Mouse (Mus musculus) olfactory bulb, adult 2 months (tissue): ENCODE results near the gene As3mt. TPM values are rescaled to one million over a fixed set of nuclear protein-coding genes. Genes with fewer than 3 reads are reported as not detected.

ENCODE experiments used
- H3K27ac ChIP-seq: fragments of 200-500 bp; 2 replicates; pipeline ENCODE4 v1.5.1; 2012; ENCODE audit warnings: low read depth, low read length; ENCODE audit not compliant: insufficient read depth
- H3K4me1 ChIP-seq: fragments of 200-500 bp; 2 replicates; pipeline ENCODE4 v1.6.1; 2012; ENCODE audit warnings: low read length; ENCODE audit not compliant: control insufficient read depth, insufficient read depth
- H3K4me3 ChIP-seq: fragments of 200-500 bp; 2 replicates; pipeline ENCODE4 v1.5.1; 2012; ENCODE audit warnings: mild to moderate bottlenecking, low read depth, low read length, moderate library complexity; ENCODE audit not compliant: insufficient read depth
- CTCF ChIP-seq: fragments of 200-500 bp; IDR thresholded peaks from 2 replicates; pipeline ENCODE4 v1.5.1; 2012; ENCODE audit warnings: low read depth, mild to moderate bottlenecking, low read length, moderate library complexity; ENCODE audit not compliant: insufficient read depth
- POLR2A ChIP-seq: fragments of 200-500 bp; IDR thresholded peaks from 2 replicates; pipeline ENCODE4 v1.6.1; 2012; ENCODE audit warnings: mild to moderate bottlenecking, low read depth, low read length, moderate library complexity; ENCODE audit not compliant: insufficient read depth
- WGBS: fragments of 180-500 bp; shearing (Covaris S2); methylation state at CpG from one replicate; pipeline ENCODE4 v1.1.7; 2018; 5-methylcytosine and 5-hydroxymethylcytosine counted together
- polyA plus RNA-seq: library from polyadenylated mRNA; stranded (reverse); fragments of >200 nt; gene quantifications from 2 replicates; pipeline ENCODE4 v1.2.4, GENCODE M21; 2012; ENCODE audit warnings: low replicate concordance; ENCODE audit not compliant: missing spikeins, insufficient read depth, insufficient read length

Gene As3mt
- polyA plus RNA-seq, 1 experiment, result not detected

GRCm38 (mm10) chr19:46669802-46670201 is 37.5 kb upstream of the As3mt start:
- peaks cover 4% of the 10 kb centered on the region for H3K4me1 ChIP-seq
- no peak overlapping the region for H3K27ac ChIP-seq
- H3K4me3 ChIP-seq, result no peak overlapping the region
- no peak for TF ChIP-seq POLR2A
- no peak for TF ChIP-seq CTCF
- WGBS, result 91% methylated on average over 5 of the region's 5 CpGs

- Histone ChIP-seq H3K27ac (no peak overlapping the region), H3K4me1 (no peaks in the 10 kb centered on the region), H3K4me3 (no peak overlapping the region)
- WGBS, result 33% methylated on average over 13 of the region's 13 CpGs
- TF ChIP-seq CTCF, result peak; percentile 83
- TF ChIP-seq POLR2A, result no peak
These were observed 36.6 kb upstream of the As3mt start for GRCm38 (mm10) chr19:46670691-46671090.

DNA sequence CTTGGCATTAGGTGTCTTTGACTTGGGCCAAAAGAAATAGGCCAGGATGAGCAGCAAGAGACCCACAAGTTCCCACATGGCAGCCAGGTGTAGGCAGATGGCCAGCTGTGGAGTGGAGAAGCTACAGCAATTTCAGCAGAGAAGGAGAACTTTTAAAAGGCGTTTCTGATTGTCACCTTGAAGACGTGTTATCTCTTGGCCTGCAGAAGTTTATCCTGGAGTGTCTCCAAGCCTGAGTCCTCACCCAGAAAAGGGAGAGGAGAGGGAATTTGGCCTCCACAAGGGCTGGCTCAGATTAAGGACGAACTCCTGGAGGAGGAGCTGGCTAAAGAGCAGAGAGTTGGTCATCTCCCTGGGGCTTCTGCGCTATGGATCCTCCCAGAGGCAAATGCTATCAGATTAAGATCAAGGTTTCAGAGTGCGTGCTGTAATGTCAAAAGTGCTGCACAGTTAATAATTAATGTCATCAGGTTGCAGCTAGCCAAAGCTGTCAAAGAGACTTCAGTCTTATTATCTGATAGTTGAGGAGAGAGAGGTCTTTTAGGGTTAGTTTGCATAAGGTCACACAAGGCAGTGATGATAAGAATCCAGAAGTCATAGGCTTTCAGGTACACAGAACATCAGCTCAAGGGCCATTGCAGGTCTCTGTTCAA is 34.4 kb upstream of the As3mt start, which contains the start of gene Cyp17a1:
Gene Cyp17a1 (minus strand): TSS at position 407 of the 653 bp plus-strand sequence.
- Histone ChIP-seq H3K4me3 (no peak within 1 kb of the TSS), H3K27ac (no peak within 1 kb of the TSS), H3K4me1 (no peaks in the 10 kb centered on the region)
- TF ChIP-seq POLR2A (no peak), CTCF (no peak)
- WGBS, result 74% methylated on average over 5 of the region's 5 CpGs

DNA sequence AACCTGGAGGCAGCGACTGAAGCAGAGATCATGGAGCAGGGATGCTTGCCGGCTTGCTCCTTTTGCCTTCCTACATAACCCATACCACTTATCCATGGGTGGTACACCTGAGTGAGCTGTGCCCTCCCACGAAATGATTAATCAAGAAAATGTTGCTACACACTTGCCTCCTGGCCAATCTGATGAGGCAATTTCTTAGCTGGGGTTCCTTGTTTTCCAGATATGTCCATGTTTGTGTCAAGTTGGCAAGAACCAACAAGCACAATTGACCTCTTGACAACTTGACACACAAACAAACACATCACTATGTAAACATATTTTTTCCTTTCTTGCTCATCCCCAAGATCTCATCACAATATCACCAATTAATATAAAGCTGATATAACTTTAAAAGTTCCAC is 31.6 kb upstream of the As3mt start:
- TF ChIP-seq CTCF (no peak), POLR2A (no peak)
- H3K27ac ChIP-seq, result no peak overlapping the region
- no peak overlapping the region for H3K4me3 ChIP-seq
- WGBS, result 85% methylated on average over 3 of the region's 3 CpGs
- H3K4me1 ChIP-seq, result no peaks in the 10 kb centered on the region

DNA sequence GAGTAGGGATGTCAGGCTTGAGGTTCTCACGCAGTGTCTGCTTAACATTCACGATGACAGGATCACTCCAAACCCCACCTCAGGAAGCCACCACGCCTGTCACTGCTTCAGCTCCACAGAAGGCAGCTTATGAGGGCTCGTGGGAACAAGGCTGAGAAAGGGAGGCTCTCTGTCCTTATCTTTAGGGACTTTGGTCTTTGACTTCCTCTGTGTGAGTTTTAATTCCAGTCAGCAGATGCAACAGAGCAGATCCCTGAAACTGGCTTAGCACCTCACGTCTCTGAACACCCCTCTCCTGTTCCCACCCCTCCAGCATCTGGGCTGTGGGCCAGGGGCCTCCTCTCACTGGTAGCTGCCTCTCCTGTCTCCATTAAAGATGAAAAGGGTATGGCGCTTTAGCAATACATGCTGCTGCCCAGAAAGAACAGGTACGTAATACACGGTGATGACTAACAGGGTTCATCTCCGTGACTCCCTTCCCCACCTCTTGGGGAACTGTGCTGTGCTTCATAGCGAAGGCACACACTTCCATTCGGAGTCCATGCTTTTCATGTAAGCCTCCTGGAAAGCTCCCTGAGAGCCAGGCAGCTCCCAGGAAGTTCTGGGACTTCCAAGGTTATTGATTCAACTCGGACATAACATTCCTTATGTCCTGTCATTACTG is 27.4 kb upstream of the As3mt start:
- no peak for TF ChIP-seq CTCF
- no peak for TF ChIP-seq POLR2A
- Histone ChIP-seq H3K4me3 (no peak overlapping the region), H3K27ac (no peak overlapping the region), H3K4me1 (no peaks in the 10 kb centered on the region)
- 82% methylated on average over 12 of the region's 12 CpGs for WGBS

DNA sequence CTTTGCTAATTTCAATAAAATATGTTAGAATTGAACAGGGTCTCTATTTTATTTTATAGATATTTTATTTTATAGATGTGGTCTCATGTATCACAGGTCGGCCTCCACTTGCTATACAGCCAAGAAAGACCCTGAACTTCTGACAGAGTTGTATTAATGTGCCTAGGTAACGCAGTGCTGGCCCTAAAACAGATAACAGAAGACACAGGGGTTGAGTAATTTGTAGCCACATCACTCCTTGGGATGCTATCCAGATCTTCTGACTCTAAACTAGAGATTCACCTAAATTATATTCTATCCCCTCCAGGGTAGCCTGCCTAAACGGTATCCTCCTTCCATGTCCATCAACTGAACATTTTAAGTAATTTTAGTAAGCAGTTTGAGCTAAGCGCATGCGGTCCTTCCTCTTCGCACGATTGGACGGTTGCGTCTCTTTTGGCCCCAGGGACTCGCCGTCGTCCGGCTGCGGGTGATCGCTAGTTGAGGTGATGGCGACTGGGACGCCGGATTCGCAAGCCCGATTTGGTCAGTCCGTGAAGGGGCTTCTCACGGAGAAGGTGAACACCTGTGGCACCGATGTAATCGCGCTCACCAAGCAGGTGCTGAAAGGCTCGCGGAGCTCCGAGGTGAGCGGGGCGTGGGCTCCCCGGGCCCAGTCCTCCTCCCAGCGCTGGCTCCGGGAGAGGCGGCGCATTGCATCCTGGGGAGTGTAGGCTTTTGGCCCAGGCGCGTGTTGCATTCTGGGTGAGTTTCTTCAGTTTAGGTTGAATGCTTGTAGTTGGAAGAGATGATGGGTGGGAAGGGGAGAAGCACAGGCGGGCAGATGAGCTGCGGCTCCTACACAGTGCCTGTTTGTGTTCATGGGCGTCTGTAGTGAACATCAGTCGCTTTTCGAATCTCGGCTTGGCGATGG is 17.5 kb upstream of the As3mt start, which contains the start of gene Borcs7:
Gene Borcs7 (plus strand): TSS at position 447 of the 913 bp plus-strand sequence.
- TF ChIP-seq POLR2A (peak; percentile 40; the same call in 1 of the 2 replicates), CTCF (no peak)
- H3K4me3 ChIP-seq, result peak within 1 kb of the TSS; percentile 96
- H3K4me1 ChIP-seq, result no peaks in the 10 kb centered on the region
- 1% methylated on average over 44 of the region's 44 CpGs for WGBS
- peak within 1 kb of the TSS; percentile 99 for H3K27ac ChIP-seq

DNA sequence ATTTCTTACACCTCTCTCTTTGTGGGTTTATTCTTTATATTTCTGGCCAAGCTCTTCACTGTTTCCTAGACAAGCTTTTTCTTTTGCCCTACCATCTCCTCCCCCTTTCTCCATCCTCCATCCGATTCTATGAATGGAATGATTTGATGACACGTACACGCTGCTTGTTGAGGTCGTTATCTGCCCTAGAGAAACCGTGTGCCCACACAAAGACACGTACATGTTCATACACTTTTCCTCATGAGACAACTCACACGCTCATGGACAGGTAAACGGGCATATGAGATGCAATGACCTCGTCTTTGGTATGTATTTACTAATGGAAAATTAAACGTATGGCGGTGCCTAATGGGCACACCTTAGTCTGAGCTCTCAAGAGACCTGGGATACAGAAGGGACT is 16.9 kb upstream of the As3mt start:
- H3K4me1 ChIP-seq, result no peaks in the 10 kb centered on the region
- 54% methylated on average over 11 of the region's 11 CpGs for WGBS
- TF ChIP-seq POLR2A (no peak), CTCF (no peak)
- H3K4me3 ChIP-seq, result peak overlapping the region; percentile 96
- no peak overlapping the region; the same call in 1 of the 2 replicates for H3K27ac ChIP-seq

- Histone ChIP-seq H3K4me3 (no peak overlapping the region), H3K27ac (no peak overlapping the region), H3K4me1 (no peaks in the 10 kb centered on the region)
- WGBS, result 69% methylated on average over 2 of the region's 2 CpGs
- no peak for TF ChIP-seq CTCF
- TF ChIP-seq POLR2A, result no peak
These were observed 16.2 kb upstream of the As3mt start for GRCm38 (mm10) chr19:46691078-46691477.

DNA sequence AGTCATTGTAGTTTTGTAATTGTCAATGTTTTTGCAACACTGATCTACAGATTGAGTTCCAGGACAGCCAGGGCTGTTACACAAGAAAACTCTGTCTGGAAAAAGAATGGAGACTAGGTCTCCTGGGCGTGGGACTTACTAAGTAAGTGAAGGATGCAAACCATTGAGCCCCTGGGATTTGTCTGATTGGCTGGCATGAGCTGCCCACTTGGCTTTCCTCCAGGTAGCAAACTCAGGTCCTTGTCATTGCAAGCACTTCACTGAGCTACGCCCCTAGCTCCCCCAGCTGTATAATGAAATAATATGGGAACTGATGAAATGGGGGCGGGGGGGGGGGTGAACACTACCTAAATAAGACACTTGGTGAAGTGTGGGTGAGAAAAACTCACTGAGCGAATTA is 14.1 kb upstream of the As3mt start:
- TF ChIP-seq CTCF, result no peak
- no peak for TF ChIP-seq POLR2A
- Histone ChIP-seq H3K27ac (no peak overlapping the region), H3K4me3 (no peak overlapping the region), H3K4me1 (peaks cover 4% of the 10 kb centered on the region)
- 77% methylated on average over 4 of the region's 4 CpGs for WGBS
